Mouse (Mus musculus) embryonic facial prominence, embryonic 15.5 days (tissue): ENCODE measurements around the gene Hnrnpl. TPM values are rescaled to one million over a fixed set of nuclear protein-coding genes. Genes with fewer than 3 reads are reported as not detected.

Source experiments
- ATAC-seq: fragments of 200-750 bp; cut with Nextera tagmentation; 2 replicates; pipeline ENCODE4 v1.8.0; 2017; ENCODE audit warnings: low read depth, moderate TSS enrichment; ENCODE audit not compliant: insufficient number of reproducible peaks, low FRiP score, low TSS enrichment
- H3K27ac ChIP-seq: fragments of 300-500 bp; sonication (generic); replicated peaks from 2 replicates; pipeline ENCODE4 v1.5.1; 2015; ENCODE audit warnings: mild to moderate bottlenecking, inconsistent platforms
- H3K27me3 ChIP-seq: fragments of 300-500 bp; sonication (generic); 2 replicates; pipeline ENCODE4 v1.6.1; 2015; ENCODE audit warnings: inconsistent platforms
- H3K36me3 ChIP-seq: fragments of 300-500 bp; sonication (generic); 2 replicates; pipeline ENCODE4 v1.6.1; 2015; ENCODE audit warnings: mild to moderate bottlenecking, inconsistent platforms
- H3K4me1 ChIP-seq: fragments of 300-500 bp; sonication (generic); 2 replicates; pipeline ENCODE4 v1.6.1; 2015; ENCODE audit warnings: inconsistent platforms
- H3K4me2 ChIP-seq: fragments of 300-500 bp; sonication (generic); replicated peaks from 2 replicates; pipeline ENCODE4 v1.6.1; 2015; ENCODE audit warnings: mild to moderate bottlenecking, inconsistent platforms
- H3K4me3 ChIP-seq: fragments of 300-500 bp; sonication (generic); replicated peaks from 2 replicates; pipeline ENCODE4 v1.5.1; 2015; ENCODE audit warnings: mild to moderate bottlenecking, inconsistent platforms
- H3K9ac ChIP-seq: fragments of 300-500 bp; sonication (generic); 2 replicates; pipeline ENCODE4 v1.6.1; 2015; ENCODE audit warnings: inconsistent platforms
- H3K9me3 ChIP-seq: fragments of 300-500 bp; sonication (generic); replicated peaks from 2 replicates; pipeline ENCODE4 v1.6.1; 2016; ENCODE audit warnings: inconsistent platforms
- WGBS: fragments of 180-500 bp; shearing (Covaris S2); methylation state at CpG from one replicate; pipeline ENCODE4 v1.1.7; 2015; 5-methylcytosine and 5-hydroxymethylcytosine counted together
- polyA plus RNA-seq: library from polyadenylated mRNA; unstranded; fragments of >200 nt; fragmentation: Nextera tagmentation; extraction: Ambion mirVana; gene quantifications from 2 replicates; pipeline ENCODE4 v1.2.1, GENCODE M21; 2015

Hnrnpl gene
- polyA plus RNA-seq, 1 experiment from 2014 or later: 211 TPM

GRCm38 (mm10) chr7:28806869-28807268 lies 1.5 kb upstream of the Hnrnpl start:
- H3K4me2 ChIP-seq: no peak overlapping the region
- H3K9ac ChIP-seq: no peak overlapping the region
- no peaks in the 10 kb centered on the region for H3K36me3 ChIP-seq
- no peak overlapping the region for H3K4me3 ChIP-seq
- no peak overlapping the region for H3K27ac ChIP-seq
- no peaks in the 10 kb centered on the region for H3K27me3 ChIP-seq
- no peak for ATAC-seq
- H3K4me1 ChIP-seq: peaks cover 31% of the 10 kb centered on the region
- no peaks in the 10 kb centered on the region for H3K9me3 ChIP-seq
- WGBS: 69% methylated on average over 4 of the region's 4 CpGs

- H3K4me1 ChIP-seq: peaks cover 31% of the 10 kb centered on the region
- peak overlapping the region; percentile 94 for H3K4me2 ChIP-seq
- no peaks in the 10 kb centered on the region for H3K36me3 ChIP-seq
- H3K4me3 ChIP-seq: peak overlapping the region; percentile 79
- H3K27me3 ChIP-seq: no peaks in the 10 kb centered on the region
- peak overlapping the region; percentile 84 for H3K9ac ChIP-seq
- no peaks in the 10 kb centered on the region for H3K9me3 ChIP-seq
- WGBS: 32% methylated on average over 6 of the region's 8 CpGs
- no peak for ATAC-seq
- peak overlapping the region; percentile 100 for H3K27ac ChIP-seq
Observed at GRCm38 (mm10) chr7:28807641-28808220, 610 bp upstream of the Hnrnpl start.

DNA sequence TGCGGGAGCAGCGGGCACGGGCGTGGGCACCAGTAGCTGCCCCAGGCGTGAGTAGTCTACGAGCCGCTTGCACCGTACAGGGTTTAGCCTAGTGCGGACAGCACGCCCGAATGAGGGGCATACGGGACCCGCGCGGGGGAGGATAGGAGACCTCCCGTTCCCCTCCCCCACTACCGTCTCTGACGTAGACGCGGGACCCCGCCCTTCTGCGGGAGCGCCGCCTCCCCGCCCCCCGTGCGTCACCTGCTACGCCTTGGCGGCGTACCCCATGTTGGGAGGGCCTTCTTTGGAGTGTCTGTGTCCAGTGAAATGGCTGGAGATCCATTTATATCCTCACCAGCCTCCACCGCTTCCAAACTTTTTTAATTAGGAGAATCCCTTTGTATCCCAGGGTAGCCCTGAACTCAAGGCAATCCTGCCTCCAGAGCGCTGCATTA lies 634 bp downstream of the Hnrnpl start:
- H3K9me3 ChIP-seq: no peaks in the 10 kb centered on the region
- ATAC-seq: peak; percentile 75
- H3K27ac ChIP-seq: peak overlapping the region; percentile 100
- WGBS: under 1% methylated on average over 32 of the region's 32 CpGs
- H3K9ac ChIP-seq: peak overlapping the region; percentile 84
- peaks cover 31% of the 10 kb centered on the region for H3K4me1 ChIP-seq
- H3K27me3 ChIP-seq: no peaks in the 10 kb centered on the region
- peak overlapping the region; percentile 94 for H3K4me2 ChIP-seq
- H3K36me3 ChIP-seq: peaks cover 10% of the 10 kb centered on the region
- H3K4me3 ChIP-seq: peak overlapping the region; percentile 79

DNA sequence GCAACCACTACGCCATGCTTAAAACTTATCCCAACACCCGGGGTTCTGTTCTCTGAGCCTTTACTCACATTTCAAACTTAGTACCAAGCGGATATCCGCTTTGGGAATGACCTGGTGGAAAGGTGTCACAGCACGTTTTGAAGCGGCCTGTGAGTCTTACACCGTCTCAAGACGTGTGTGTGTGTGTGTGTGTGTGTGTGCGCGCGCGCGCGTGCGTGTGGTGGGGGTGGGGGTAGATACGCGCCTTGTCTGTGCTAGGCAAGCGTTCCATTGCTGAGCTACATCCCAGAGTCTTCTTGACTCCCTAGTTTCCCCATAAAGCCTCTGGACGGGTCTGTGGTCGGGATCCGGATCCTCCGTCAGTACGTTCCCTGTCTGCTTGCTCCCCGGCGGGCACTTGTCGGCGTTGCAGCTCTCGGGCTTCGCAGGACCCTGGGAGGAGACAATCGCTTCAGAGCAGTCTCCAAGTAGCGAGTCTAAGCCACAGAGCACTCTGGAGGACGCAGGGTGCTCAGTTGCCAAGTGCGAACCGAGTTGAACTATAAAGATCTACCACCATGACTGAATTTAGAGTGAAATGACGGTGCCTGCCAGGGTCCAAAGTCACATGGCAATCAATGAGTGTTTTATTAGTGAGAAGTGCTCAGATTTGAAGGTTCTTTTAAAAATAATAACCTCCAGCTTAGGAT lies 1.2 kb downstream of the Hnrnpl start:
- WGBS: under 1% methylated on average over 35 of the region's 35 CpGs
- Histone ChIP-seq H3K4me2 (peak overlapping the region; percentile 94), H3K36me3 (peaks cover 16% of the 10 kb centered on the region), H3K9me3 (no peaks in the 10 kb centered on the region), H3K4me3 (peak overlapping the region; percentile 79), H3K9ac (peak overlapping the region; percentile 84), H3K27ac (peak overlapping the region; percentile 100), H3K27me3 (no peaks in the 10 kb centered on the region), H3K4me1 (peaks cover 36% of the 10 kb centered on the region)
- no peak for ATAC-seq

GRCm38 (mm10) chr7:28810107-28811066 lies 2.0 kb downstream of the Hnrnpl start:
- Histone ChIP-seq H3K4me1 (peaks cover 43% of the 10 kb centered on the region), H3K9me3 (no peaks in the 10 kb centered on the region), H3K27ac (peak overlapping the region; percentile 100), H3K36me3 (peaks cover 24% of the 10 kb centered on the region), H3K4me3 (peak overlapping the region; percentile 79), H3K4me2 (peak overlapping the region; percentile 94), H3K27me3 (no peaks in the 10 kb centered on the region), H3K9ac (peak overlapping the region; percentile 84)
- WGBS: under 1% methylated on average over 70 of the region's 70 CpGs
- peak; percentile 93 for ATAC-seq

- Histone ChIP-seq H3K4me3 (peak overlapping the region; percentile 79), H3K36me3 (peaks cover 33% of the 10 kb centered on the region), H3K4me2 (peak overlapping the region; percentile 75), H3K27me3 (no peaks in the 10 kb centered on the region), H3K4me1 (peaks cover 51% of the 10 kb centered on the region), H3K9ac (peak overlapping the region; percentile 68), H3K9me3 (no peaks in the 10 kb centered on the region), H3K27ac (peak overlapping the region; percentile 98)
- ATAC-seq: peak; percentile 65
- under 1% methylated on average over 40 of the region's 40 CpGs for WGBS
Observed at GRCm38 (mm10) chr7:28811228-28811627, 2.9 kb downstream of the Hnrnpl start.

DNA sequence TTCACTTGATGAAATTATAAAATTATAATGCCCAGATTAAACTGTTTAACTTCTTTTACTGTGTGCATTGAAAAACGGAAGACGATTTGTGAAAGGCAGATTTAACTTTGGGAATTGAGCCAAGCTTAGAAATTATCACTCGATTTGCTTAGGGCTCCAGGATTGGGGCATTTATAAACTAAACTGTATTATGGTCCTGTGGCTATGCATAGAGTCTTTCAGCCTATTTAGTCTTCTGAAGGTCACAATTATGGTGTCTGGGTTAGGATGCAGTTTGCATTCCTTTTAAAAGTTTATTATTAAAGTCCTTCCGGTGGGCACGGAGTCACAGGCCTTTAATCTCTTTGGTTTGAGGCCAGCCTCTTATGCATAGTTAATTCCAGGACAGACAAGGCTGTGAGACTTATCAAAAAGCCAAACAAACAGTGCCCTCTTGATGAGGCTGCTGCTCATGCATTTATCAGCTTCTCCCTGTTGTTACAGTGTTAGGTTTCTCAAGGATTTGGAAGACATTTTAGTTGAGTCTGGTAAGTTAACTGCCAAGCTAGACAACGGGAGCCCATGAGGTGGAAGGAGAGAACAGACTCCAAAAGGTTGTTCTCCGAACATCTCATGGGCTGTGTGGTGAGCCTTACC lies 3.4 kb downstream of the Hnrnpl start:
- Histone ChIP-seq H3K36me3 (peaks cover 38% of the 10 kb centered on the region), H3K27me3 (no peaks in the 10 kb centered on the region), H3K4me3 (peak overlapping the region; percentile 79), H3K9me3 (no peaks in the 10 kb centered on the region), H3K4me1 (peaks cover 55% of the 10 kb centered on the region), H3K9ac (peak overlapping the region; percentile 68), H3K4me2 (peak overlapping the region; percentile 75), H3K27ac (peak overlapping the region; percentile 98)
- 5% methylated on average over 7 of the region's 7 CpGs for WGBS
- no peak for ATAC-seq

- Histone ChIP-seq H3K4me1 (peaks cover 62% of the 10 kb centered on the region), H3K9ac (peak overlapping the region; percentile 68), H3K9me3 (no peaks in the 10 kb centered on the region), H3K36me3 (peaks cover 45% of the 10 kb centered on the region), H3K4me2 (peak overlapping the region; percentile 75), H3K4me3 (peak overlapping the region; percentile 79), H3K27me3 (no peaks in the 10 kb centered on the region), H3K27ac (no peak overlapping the region; the same call in 1 of the 2 replicates)
- ATAC-seq: no peak
- 66% methylated on average over 4 of the region's 4 CpGs for WGBS
Observed at GRCm38 (mm10) chr7:28812436-28812835, 4.1 kb downstream of the Hnrnpl start.

DNA sequence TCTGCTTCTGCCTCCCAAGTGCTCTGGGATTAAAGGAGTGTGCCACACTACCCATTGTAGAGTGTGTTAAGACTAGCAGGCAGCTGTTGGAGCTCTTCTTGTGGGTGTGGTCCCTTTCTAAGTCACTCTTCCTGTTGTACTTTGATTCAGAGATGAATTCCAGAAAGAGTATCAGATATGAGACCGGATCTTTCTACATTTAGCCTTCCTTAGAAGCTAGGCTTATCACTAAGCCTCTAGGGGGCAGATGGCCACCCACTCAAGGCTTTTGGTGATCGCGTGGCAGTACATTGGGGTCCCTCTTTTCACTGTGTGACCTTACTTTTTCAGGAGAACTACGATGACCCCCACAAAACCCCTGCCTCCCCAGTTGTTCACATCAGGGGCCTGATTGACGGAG lies 4.6 kb downstream of the Hnrnpl start:
- no peaks in the 10 kb centered on the region for H3K27me3 ChIP-seq
- H3K4me1 ChIP-seq: peaks cover 62% of the 10 kb centered on the region
- ATAC-seq: no peak
- H3K9me3 ChIP-seq: no peaks in the 10 kb centered on the region
- WGBS: 68% methylated on average over 5 of the region's 5 CpGs
- peak overlapping the region; percentile 75 for H3K4me2 ChIP-seq
- H3K27ac ChIP-seq: peak overlapping the region; percentile 28; the same call in 1 of the 2 replicates
- H3K9ac ChIP-seq: 0 out of 2 replicates have a peak overlapping the region, but pooled peaks have one; percentile 68
- H3K4me3 ChIP-seq: peak overlapping the region; percentile 79
- H3K36me3 ChIP-seq: peaks cover 50% of the 10 kb centered on the region

DNA sequence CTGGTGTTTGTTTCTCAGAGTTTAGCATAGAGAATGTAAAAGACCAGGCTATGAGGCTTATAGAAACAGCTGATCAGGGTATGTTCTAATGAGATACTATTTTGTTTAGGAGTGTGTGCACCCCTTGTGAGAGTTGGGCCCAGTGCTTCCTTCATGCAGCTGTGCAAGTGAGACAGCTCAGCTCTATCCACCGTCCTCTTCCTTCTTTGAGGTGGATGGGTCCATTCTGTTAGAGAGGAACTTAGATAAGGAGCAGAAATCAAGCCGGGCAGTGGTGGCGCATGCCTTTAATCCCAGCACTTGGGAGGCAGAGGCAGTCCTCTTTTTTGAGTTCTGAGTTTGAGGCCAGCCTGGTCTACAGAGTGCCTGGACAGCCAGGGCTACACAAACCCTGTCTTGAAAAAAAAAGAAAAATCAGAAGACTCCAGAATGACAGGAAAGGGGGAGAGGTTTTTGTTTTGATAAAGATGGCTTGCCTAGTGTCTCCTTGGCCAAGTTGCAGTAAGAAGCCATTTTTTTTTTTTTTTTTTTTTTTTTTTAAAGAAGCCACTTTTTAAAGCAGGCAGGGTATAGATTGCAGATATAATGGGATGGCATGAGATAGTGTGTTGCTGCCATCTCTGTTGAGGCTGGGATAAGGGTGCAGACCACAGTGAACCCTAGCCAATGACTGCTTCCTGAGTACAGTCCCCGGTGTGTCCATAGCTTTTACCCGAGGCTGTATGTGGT lies 6.1 kb downstream of the Hnrnpl start:
- no peak overlapping the region for H3K9ac ChIP-seq
- 85% methylated on average over 5 of the region's 5 CpGs for WGBS
- H3K36me3 ChIP-seq: peaks cover 64% of the 10 kb centered on the region
- no peaks in the 10 kb centered on the region for H3K9me3 ChIP-seq
- no peak for ATAC-seq
- H3K4me3 ChIP-seq: no peak overlapping the region
- no peak overlapping the region for H3K4me2 ChIP-seq
- no peaks in the 10 kb centered on the region for H3K27me3 ChIP-seq
- no peak overlapping the region for H3K27ac ChIP-seq
- H3K4me1 ChIP-seq: peaks cover 63% of the 10 kb centered on the region
